Comparison of ENCODE assay signal across 8 mouse cellular contexts in the genomic region with DNA sequence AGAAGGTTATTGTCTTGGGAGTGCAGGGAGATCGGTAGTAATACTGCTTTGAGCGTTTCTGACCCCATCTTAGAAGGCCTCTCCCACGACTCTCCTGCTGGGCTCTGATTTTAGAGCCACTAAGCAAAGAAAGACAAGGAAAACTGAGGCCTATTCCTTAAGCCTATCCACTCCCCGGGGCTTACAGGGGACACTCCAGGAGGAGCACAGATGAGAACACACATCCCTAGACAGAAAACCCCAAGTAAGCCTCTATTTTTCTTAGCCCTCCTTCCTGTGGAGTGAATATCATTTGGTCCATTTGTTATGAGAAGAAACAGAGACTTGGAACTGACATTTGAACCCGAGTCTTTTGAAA.
DNase-seq lines count a peak whose midpoint lies in the region; ATAC-seq and TF ChIP-seq lines count a peak whose summit lies in the region.

No protein-coding gene starts in this region.

- no peaks in the 10 kb centered on the region for H3K27me3 ChIP-seq in kidney, adult 2 months (replicated peaks; ENCODE audit: control insufficient read depth, insufficient read depth, low read length)
- no peaks in the 10 kb centered on the region for H3K27me3 ChIP-seq in hindbrain, embryonic 12.5 days
- no peaks in the 10 kb centered on the region for H3K27me3 ChIP-seq in midbrain, embryonic 10.5 days (ENCODE audit: low read depth, poor library complexity, severe bottlenecking)

- no peak; the same call in 1 of the 2 replicates for ATAC-seq in hindbrain, embryonic 12.5 days (ENCODE audit: low FRiP score)

- no peaks in the 10 kb centered on the region for H3K4me1 ChIP-seq in kidney, adult 2 months (ENCODE audit: control insufficient read depth, insufficient read depth, low read length)
- H3K4me1 ChIP-seq in brown adipose tissue, adult 24 weeks (ENCODE audit: control insufficient read depth, insufficient read depth, insufficient read length, low read length), result no peaks in the 10 kb centered on the region
- H3K4me1 ChIP-seq in hindbrain, embryonic 12.5 days, result peaks cover 29% of the 10 kb centered on the region
- peaks cover 30% of the 10 kb centered on the region for H3K4me1 ChIP-seq in midbrain, embryonic 10.5 days

- intact Hi-C loops in left cerebral cortex, postnatal 4 days (cut with DNase I), result loop anchor here (5.0 kb wide), 4 partner anchors 148 to 743 kb away; no protein-coding TSS in a partner anchor

- DNase-seq in kidney, adult 2 months, result no peak
- no peak for DNase-seq in kidney, postnatal 4 days
- DNase-seq in midbrain, embryonic 10.5 days (ENCODE audit: low spot score), result no peak
- DNase-seq in T-cell, adult 2 months (ENCODE audit: low spot score), result no peak
- no peak for DNase-seq in left cerebral cortex, postnatal 4 days
- no peak for DNase-seq in thymus, postnatal 36 days

- H3K27ac ChIP-seq in kidney, adult 2 months (ENCODE audit: insufficient read depth, low read depth, low read length), result no peak overlapping the region
- H3K27ac ChIP-seq in brown adipose tissue, adult 24 weeks (replicated peaks; ENCODE audit: low read depth, low read length), result no peak overlapping the region; the same call in 1 of the 2 replicates
- peak overlapping the region; percentile 92 for H3K27ac ChIP-seq in hindbrain, embryonic 12.5 days
- peak overlapping the region; percentile 94 for H3K27ac ChIP-seq in midbrain, embryonic 10.5 days (replicated peaks)

- H3K9ac ChIP-seq in hindbrain, embryonic 12.5 days, result peak overlapping the region; percentile 51

- H3K36me3 ChIP-seq in kidney, adult 2 months (ENCODE audit: control insufficient read depth, insufficient read depth, low read length), result no peaks in the 10 kb centered on the region
- no peaks in the 10 kb centered on the region for H3K36me3 ChIP-seq in hindbrain, embryonic 12.5 days
- H3K36me3 ChIP-seq in midbrain, embryonic 10.5 days, result no peaks in the 10 kb centered on the region

- H3K4me3 ChIP-seq in kidney, adult 2 months (ENCODE audit: insufficient read depth, low read depth, low read length), result peak overlapping the region; percentile 55
- H3K4me3 ChIP-seq in brown adipose tissue, adult 24 weeks (ENCODE audit: insufficient read depth, low read depth, low read length), result peak overlapping the region; percentile 63
- peak overlapping the region; percentile 28 for H3K4me3 ChIP-seq in hindbrain, embryonic 12.5 days
- peak overlapping the region; percentile 47 for H3K4me3 ChIP-seq in midbrain, embryonic 10.5 days

- TF ChIP-seq POLR2A in kidney, adult 2 months (IDR thresholded peaks at IDR 0.05; ENCODE audit: low read depth, low read length), result no peak

- no peaks in the 10 kb centered on the region for H3K9me3 ChIP-seq in hindbrain, embryonic 12.5 days (replicated peaks)
- no peaks in the 10 kb centered on the region for H3K9me3 ChIP-seq in midbrain, embryonic 10.5 days (replicated peaks)

- peak overlapping the region; percentile 56 for H3K4me2 ChIP-seq in hindbrain, embryonic 12.5 days (replicated peaks)

- 19% methylated on average over 5 of the region's 5 CpGs for WGBS in kidney, adult 2 months
- 6% methylated on average over 5 of the region's 5 CpGs for WGBS in hindbrain, embryonic 12.5 days
- WGBS in midbrain, embryonic 10.5 days, result 9% methylated on average over 5 of the region's 5 CpGs

- no peak for TF ChIP-seq CTCF in kidney, adult 2 months (conservative IDR thresholded peaks at IDR 0.05; ENCODE audit: insufficient read depth, insufficient read length, low read depth, low read length)

Comparison
In these comparisons a context has a peak if more than half of its experiments do, and no peak if none do; other contexts are left out.
1. H3K27ac ChIP-seq: peak in hindbrain, embryonic 12.5 days (single experiment) and midbrain, embryonic 10.5 days (single experiment); none in kidney, adult 2 months (single experiment) and brown adipose tissue, adult 24 weeks (single experiment).
2. Peak in every context shown above with its lines, with median percentiles within 50 percentile points of each other: H3K4me3 ChIP-seq.